Mouse (Mus musculus) G1E (cell line): ENCODE data around the gene Galntl5. TPM values are rescaled to one million over a fixed set of nuclear protein-coding genes. Genes with fewer than 3 reads are reported as not detected.
"Not testable (repeated sequence)": the region's sequence is repeated elsewhere in the genome, so short reads cannot be mapped to it uniquely, and the experiment has no call there.

ENCODE experiments used
- ATAC-seq: 2 replicates; pipeline ENCODE4 v1.8.0; 2016; ENCODE audit warnings: mild to moderate bottlenecking; ENCODE audit not compliant: insufficient number of reproducible peaks, poor library complexity, low FRiP score, severe bottlenecking; ENCODE audit errors: extremely low read depth
- DNase-seq: peaks from one replicate; pipeline ENCODE4 v3.0.0; 2012; ENCODE audit warnings: low spot score
- H3K27me3 ChIP-seq: 2 replicates; pipeline ENCODE4 v1.6.1; 2012; ENCODE audit warnings: mild to moderate bottlenecking, low read length, inconsistent platforms; ENCODE audit not compliant: insufficient read depth
- H3K36me3 ChIP-seq: replicated peaks from 2 replicates; pipeline ENCODE3; 2012; ENCODE audit warnings: mild to moderate bottlenecking, inconsistent platforms
- H3K4me1 ChIP-seq: 2 replicates; pipeline ENCODE4 v1.6.1; 2012; ENCODE audit warnings: low read depth, low read length, inconsistent platforms, mixed read lengths; ENCODE audit not compliant: insufficient read depth
- H3K4me3 ChIP-seq: 2 replicates; pipeline ENCODE4 v1.5.1; 2012; ENCODE audit warnings: low read depth, mild to moderate bottlenecking, inconsistent platforms, low read length, moderate library complexity, mixed read lengths
- H3K9me3 ChIP-seq: replicated peaks from 2 replicates; pipeline ENCODE4 v1.6.1; 2012; ENCODE audit warnings: inconsistent platforms
- CTCF ChIP-seq: IDR thresholded peaks from 2 replicates; pipeline ENCODE4 v1.5.1; 2012; ENCODE audit warnings: low read depth, low read length, inconsistent platforms, mixed read lengths
- GATA1 ChIP-seq: IDR thresholded peaks from 2 replicates; pipeline ENCODE4 v1.6.1; 2012; ENCODE audit warnings: borderline replicate concordance, low read length, inconsistent platforms, mixed read lengths
- GATA2 ChIP-seq: IDR thresholded peaks from 2 replicates; pipeline ENCODE4 v1.6.1; 2012; ENCODE audit warnings: low read depth, low read length, inconsistent platforms, borderline replicate concordance
- POLR2AphosphoS5 ChIP-seq: IDR thresholded peaks from 2 replicates; pipeline ENCODE4 v1.6.1; 2012; ENCODE audit warnings: low read depth, low read length, inconsistent platforms; ENCODE audit not compliant: insufficient replicate concordance
- TAL1 ChIP-seq: conservative IDR thresholded peaks from 2 replicates; pipeline ENCODE4 v1.6.1; 2012; ENCODE audit warnings: low read depth, low read length, inconsistent platforms, mixed read lengths
- polyA plus RNA-seq: library from polyadenylated mRNA; stranded (reverse); fragments of >175 nt; gene quantifications from 2 replicates; pipeline ENCODE4 v1.2.3, GENCODE M21; 2012
- total RNA-seq, 2 experiments: library from RNA; stranded (forward) in 1 of 2; stranded (reverse) in 1 of 2; fragments of 200-1000 nt in 1 of 2; fragments of >200 nt in 1 of 2; fragmentation: Nextera tagmentation in 1 of 2; gene quantifications; 2 replicates each; pipeline ENCODE4 v1.2.3; 2014 to 2017

The Galntl5 gene
- total and polyA plus RNA-seq, 3 experiments: not detected

GRCm38 (mm10) chr5:25165789-25166135 is 15.5 kb upstream of the Galntl5 start:
- no peak for DNase-seq
- Histone ChIP-seq H3K27me3 (peaks cover 2% of the 10 kb centered on the region; the same call in 1 of the 2 replicates), H3K4me3 (no peak overlapping the region), H3K4me1 (no peaks in the 10 kb centered on the region; the same call in 1 of the 2 replicates), H3K36me3 (no peaks in the 10 kb centered on the region), H3K9me3 (no peaks in the 10 kb centered on the region)
- no peak for ATAC-seq
- TF ChIP-seq POLR2AphosphoS5 (no peak), GATA1 (no peak), CTCF (no peak), TAL1 (no peak)

- TF ChIP-seq POLR2AphosphoS5: no peak
- no peak for TF ChIP-seq GATA2
- TF ChIP-seq GATA1: no peak
- no peak for TF ChIP-seq CTCF
- no peak for TF ChIP-seq TAL1
- ATAC-seq (no peak), DNase-seq (no peak)
- H3K9me3 ChIP-seq: no peaks in the 10 kb centered on the region
- no peaks in the 10 kb centered on the region for H3K36me3 ChIP-seq
- no peak overlapping the region for H3K4me3 ChIP-seq
- peaks cover 2% of the 10 kb centered on the region; the same call in 1 of the 2 replicates for H3K27me3 ChIP-seq
- no peaks in the 10 kb centered on the region; the same call in 1 of the 2 replicates for H3K4me1 ChIP-seq
Measured at GRCm38 (mm10) chr5:25166665-25167064, 14.6 kb upstream of the Galntl5 start.

DNA sequence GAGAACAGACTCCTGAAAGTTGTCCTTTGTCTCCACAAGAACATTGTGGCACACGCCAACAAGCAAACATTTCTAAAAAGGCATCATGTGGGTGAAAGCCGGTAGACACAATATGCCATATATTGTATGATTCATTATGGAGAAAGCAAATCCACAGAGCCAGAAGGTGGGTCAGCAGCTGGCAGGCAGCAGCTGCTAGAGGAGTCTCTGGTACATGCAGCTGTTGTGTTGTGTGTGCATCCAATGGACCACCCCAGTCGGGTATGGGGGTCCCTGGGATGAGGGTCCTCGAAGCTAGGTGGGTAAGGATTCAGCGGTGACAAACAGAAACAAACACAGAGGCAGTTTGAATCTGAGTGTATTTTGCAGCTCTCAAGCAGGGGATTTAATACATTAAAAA is 3.3 kb upstream of the Galntl5 start:
- not testable (repeated sequence) for H3K4me3 ChIP-seq, DNase-seq, H3K9me3 ChIP-seq, H3K36me3 ChIP-seq, H3K27me3 ChIP-seq, H3K4me1 ChIP-seq, ATAC-seq

DNA sequence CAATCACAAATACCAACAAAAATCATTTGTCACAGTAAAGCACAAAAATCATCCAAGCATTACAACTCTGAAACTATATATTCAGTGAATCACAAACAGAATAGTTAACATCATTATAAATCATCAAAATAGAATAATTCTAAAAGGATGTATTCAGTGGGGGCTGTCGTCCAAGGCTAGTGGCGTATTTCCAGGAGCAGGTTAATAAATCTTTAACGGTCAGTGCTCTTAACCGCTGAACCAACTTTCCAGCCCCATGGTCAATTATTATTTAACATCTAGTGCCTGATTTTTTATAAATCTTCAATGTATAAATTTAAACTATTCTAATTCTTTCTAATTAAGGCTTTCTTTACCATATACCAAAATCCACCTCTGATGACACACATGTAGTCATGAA is 2.7 kb upstream of the Galntl5 start:
- H3K4me3 ChIP-seq, H3K36me3 ChIP-seq, H3K27me3 ChIP-seq, H3K4me1 ChIP-seq, H3K9me3 ChIP-seq, ATAC-seq, DNase-seq: not testable (repeated sequence)

GRCm38 (mm10) chr5:25179284-25179683 is 2.0 kb upstream of the Galntl5 start:
- TF ChIP-seq POLR2AphosphoS5 (no peak), CTCF (no peak), TAL1 (no peak), GATA2 (no peak), GATA1 (no peak)
- Histone ChIP-seq H3K36me3 (no peaks in the 10 kb centered on the region), H3K4me3 (no peak overlapping the region), H3K27me3 (no peaks in the 10 kb centered on the region), H3K4me1 (no peaks in the 10 kb centered on the region), H3K9me3 (no peaks in the 10 kb centered on the region)
- ATAC-seq (no peak), DNase-seq (no peak)

GRCm38 (mm10) chr5:25179936-25180488 is 1.2 kb upstream of the Galntl5 start:
- ATAC-seq: no peak
- Histone ChIP-seq H3K4me3 (no peak overlapping the region), H3K36me3 (no peaks in the 10 kb centered on the region), H3K27me3 (no peaks in the 10 kb centered on the region), H3K9me3 (no peaks in the 10 kb centered on the region), H3K4me1 (no peaks in the 10 kb centered on the region)
- TF ChIP-seq GATA1: no peak
- no peak for TF ChIP-seq CTCF
- no peak for TF ChIP-seq GATA2
- DNase-seq: no peak

DNA sequence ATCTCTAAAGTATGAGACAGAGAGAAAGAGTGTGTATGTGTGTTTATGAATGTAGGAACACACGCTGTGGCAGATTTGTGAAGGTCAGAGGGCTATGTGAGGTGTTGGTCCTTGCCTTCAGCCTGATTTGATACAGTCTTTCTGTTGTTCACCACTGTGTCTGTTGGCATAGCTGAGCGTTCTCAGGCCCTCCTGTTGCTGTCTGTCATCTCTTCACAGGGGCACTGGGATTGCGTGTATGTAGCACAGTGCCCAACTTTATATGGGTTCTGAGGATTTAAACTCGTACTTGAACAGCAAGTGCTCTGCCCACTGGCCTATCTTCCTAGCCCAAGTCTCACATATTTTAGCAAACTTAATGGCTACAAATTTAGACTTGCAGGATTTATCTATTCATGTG is 2.3 kb downstream of the Galntl5 start:
- Histone ChIP-seq H3K4me3 (no peak overlapping the region), H3K27me3 (no peaks in the 10 kb centered on the region), H3K36me3 (no peaks in the 10 kb centered on the region), H3K9me3 (no peaks in the 10 kb centered on the region), H3K4me1 (no peaks in the 10 kb centered on the region)
- TF ChIP-seq POLR2AphosphoS5 (no peak), GATA2 (no peak), GATA1 (no peak), TAL1 (no peak), CTCF (no peak)
- DNase-seq: no peak
- ATAC-seq: no peak
